Mouse (Mus musculus) bone marrow macrophage, adult 2 months (primary cell): ENCODE results near the gene Gm28308.

ENCODE experiments used
- CTCF ChIP-seq: IDR thresholded peaks from 2 replicates; pipeline ENCODE4 v1.5.1; 2012; ENCODE audit warnings: low read depth, mild to moderate bottlenecking, low read length, moderate library complexity
- POLR2A ChIP-seq: IDR thresholded peaks from 2 replicates; pipeline ENCODE4 v1.6.1; 2012; ENCODE audit warnings: mild to moderate bottlenecking, low read depth, low read length, borderline replicate concordance

- TF ChIP-seq POLR2A (no peak), CTCF (no peak)
Measured at GRCm38 (mm10) chr6:52244471-52245039, 31.4 kb upstream of the Gm28308 start.
